Mouse (Mus musculus) 3134 (cell line): ENCODE measurements around the gene Cmtm6.
A peak's percentile ranks its signal among the peaks of the same experiment; 100 is the strongest.
"Not testable (repeated sequence)": the region's sequence is repeated elsewhere in the genome, so short reads cannot be mapped to it uniquely, and the experiment has no call there.

Experiments
- DNase-seq: peaks from one replicate; pipeline ENCODE4 v3.0.0-alpha.2; 2011; ENCODE audit warnings: low spot score; ENCODE audit not compliant: insufficient read length; ENCODE audit errors: extremely low read depth

The Cmtm6 gene

GRCm38 (mm10) chr9:114731011-114731755 lies at the start of gene Cmtm6:
Gene Cmtm6 (plus strand): TSS chr9:114731116.
- DNase-seq, result peak; percentile 96

GRCm38 (mm10) chr9:114682193-114682592 lies 48.7 kb upstream of the Cmtm6 start:
- no peak for DNase-seq

- DNase-seq, result no peak
These were observed 44.7 kb upstream of the Cmtm6 start for GRCm38 (mm10) chr9:114686245-114686644.

GRCm38 (mm10) chr9:114687639-114688038 lies 43.3 kb upstream of the Cmtm6 start:
- DNase-seq, result no peak

GRCm38 (mm10) chr9:114688252-114688952 lies 42.5 kb upstream of the Cmtm6 start, which contains the start of gene Dync1li1:
Gene Dync1li1 (plus strand): TSS chr9:114688790.
- DNase-seq, result peak; percentile 96

- no peak for DNase-seq
These were observed 41.9 kb upstream of the Cmtm6 start for GRCm38 (mm10) chr9:114688953-114689407.

GRCm38 (mm10) chr9:114690119-114690601 lies 40.8 kb upstream of the Cmtm6 start:
- DNase-seq, result peak; percentile 54

- no peak for DNase-seq
These were observed 39.8 kb upstream of the Cmtm6 start for GRCm38 (mm10) chr9:114691112-114691511.

- not testable (repeated sequence) for DNase-seq
These were observed 35.3 kb upstream of the Cmtm6 start for GRCm38 (mm10) chr9:114695662-114696061.

GRCm38 (mm10) chr9:114697072-114697471 lies 33.8 kb upstream of the Cmtm6 start:
- DNase-seq, result no peak

- DNase-seq, result no peak
These were observed 33.0 kb upstream of the Cmtm6 start for GRCm38 (mm10) chr9:114697926-114698325.

GRCm38 (mm10) chr9:114699262-114699661 lies 31.7 kb upstream of the Cmtm6 start:
- DNase-seq, result no peak

- DNase-seq, result no peak
These were observed 30.8 kb upstream of the Cmtm6 start for GRCm38 (mm10) chr9:114699882-114700665.

- DNase-seq, result no peak
These were observed 29.9 kb upstream of the Cmtm6 start for GRCm38 (mm10) chr9:114701031-114701430.

- DNase-seq, result no peak
These were observed 29.0 kb upstream of the Cmtm6 start for GRCm38 (mm10) chr9:114701921-114702320.

GRCm38 (mm10) chr9:114707805-114708204 lies 23.1 kb upstream of the Cmtm6 start:
- no peak for DNase-seq

- no peak for DNase-seq
These were observed 20.6 kb upstream of the Cmtm6 start for GRCm38 (mm10) chr9:114710345-114710744.

- DNase-seq, result no peak
These were observed 17.4 kb upstream of the Cmtm6 start for GRCm38 (mm10) chr9:114713481-114713880.

- no peak for DNase-seq
These were observed 14.1 kb upstream of the Cmtm6 start for GRCm38 (mm10) chr9:114716677-114717331.

- no peak for DNase-seq
These were observed 3.6 kb upstream of the Cmtm6 start for GRCm38 (mm10) chr9:114727315-114727714.
